Mouse (Mus musculus) heart, postnatal 0 days (tissue): ENCODE results near the gene Dmrta2. TPM values are rescaled to one million over a fixed set of nuclear protein-coding genes. Genes with fewer than 3 reads are reported as not detected.

Experiments
- ATAC-seq: fragments of 200-750 bp; cut with Nextera tagmentation; 2 replicates; pipeline ENCODE4 v1.8.0; 2017; ENCODE audit warnings: low read depth, moderate number of reproducible peaks, moderate library complexity; ENCODE audit not compliant: insufficient read depth
- DNase-seq: peaks from one replicate; pipeline ENCODE4 v3.0.0-alpha.2; 2016; ENCODE audit warnings: low spot score
- H3K27ac ChIP-seq: fragments of 300-500 bp; sonication (generic); 2 replicates; pipeline ENCODE4 v1.5.1; 2014; ENCODE audit warnings: low read depth, mild to moderate bottlenecking
- H3K27me3 ChIP-seq: fragments of 300-500 bp; sonication (generic); 2 replicates; pipeline ENCODE4 v1.6.1; 2014; ENCODE audit warnings: low read length, mixed read lengths; ENCODE audit not compliant: control insufficient read depth, insufficient read depth
- H3K36me3 ChIP-seq: fragments of 300-500 bp; sonication (generic); replicated peaks from 2 replicates; pipeline ENCODE4 v1.6.1; 2014; ENCODE audit warnings: low read length, mixed read lengths; ENCODE audit not compliant: control insufficient read depth, insufficient read depth
- H3K4me1 ChIP-seq: fragments of 300-500 bp; sonication (generic); 2 replicates; pipeline ENCODE4 v1.6.1; 2014; ENCODE audit warnings: antibody characterized with exemption; ENCODE audit not compliant: control insufficient read depth, insufficient read depth
- H3K4me2 ChIP-seq: fragments of 300-500 bp; sonication (generic); 2 replicates; pipeline ENCODE4 v1.6.1; 2014; ENCODE audit warnings: low read depth, mild to moderate bottlenecking, low read length, moderate library complexity
- H3K4me3 ChIP-seq: fragments of 300-500 bp; sonication (generic); 2 replicates; pipeline ENCODE4 v1.5.1; 2014; ENCODE audit warnings: low read depth, low read length
- H3K9ac ChIP-seq: fragments of 300-500 bp; sonication (generic); replicated peaks from 2 replicates; pipeline ENCODE4 v1.6.1; 2014; ENCODE audit warnings: low read depth, low read length, mixed read lengths
- H3K9me3 ChIP-seq: fragments of 300-500 bp; sonication (generic); replicated peaks from 2 replicates; pipeline ENCODE4 v1.6.1; 2016; ENCODE audit warnings: low read length; ENCODE audit not compliant: control insufficient read depth
- CTCF ChIP-seq: IDR thresholded peaks from 2 replicates; pipeline ENCODE4 v1.5.1; 2016; ENCODE audit warnings: antibody characterized with exemption, control low read depth, low read depth
- EP300 ChIP-seq: IDR thresholded peaks from 2 replicates; pipeline ENCODE4 v1.6.1; 2016; ENCODE audit warnings: antibody characterized with exemption, low read depth
- WGBS: fragments of 180-500 bp; shearing (Covaris S2); extraction: QIAGEN DNeasy Blood & Tissue Kit; methylation state at CpG from one replicate; pipeline ENCODE4 v1.1.7; 2014; 5-methylcytosine and 5-hydroxymethylcytosine counted together
- polyA plus RNA-seq: library from polyadenylated mRNA; unstranded; fragments of >200 nt; fragmentation: Nextera tagmentation; extraction: Ambion mirVana; gene quantifications from 2 replicates; pipeline ENCODE4 v1.2.1, GENCODE M21; 2015
- total RNA-seq: library from RNA; depleted of rRNA; stranded (reverse); fragments of >200 nt; gene quantifications from 2 replicates; pipeline ENCODE4 v1.2.3, GENCODE M21; 2014; ENCODE audit warnings: low replicate concordance

Dmrta2 gene
- total and polyA plus RNA-seq, 2 experiments from 2014 or later, result 0.04 TPM; not detected in 1

DNA sequence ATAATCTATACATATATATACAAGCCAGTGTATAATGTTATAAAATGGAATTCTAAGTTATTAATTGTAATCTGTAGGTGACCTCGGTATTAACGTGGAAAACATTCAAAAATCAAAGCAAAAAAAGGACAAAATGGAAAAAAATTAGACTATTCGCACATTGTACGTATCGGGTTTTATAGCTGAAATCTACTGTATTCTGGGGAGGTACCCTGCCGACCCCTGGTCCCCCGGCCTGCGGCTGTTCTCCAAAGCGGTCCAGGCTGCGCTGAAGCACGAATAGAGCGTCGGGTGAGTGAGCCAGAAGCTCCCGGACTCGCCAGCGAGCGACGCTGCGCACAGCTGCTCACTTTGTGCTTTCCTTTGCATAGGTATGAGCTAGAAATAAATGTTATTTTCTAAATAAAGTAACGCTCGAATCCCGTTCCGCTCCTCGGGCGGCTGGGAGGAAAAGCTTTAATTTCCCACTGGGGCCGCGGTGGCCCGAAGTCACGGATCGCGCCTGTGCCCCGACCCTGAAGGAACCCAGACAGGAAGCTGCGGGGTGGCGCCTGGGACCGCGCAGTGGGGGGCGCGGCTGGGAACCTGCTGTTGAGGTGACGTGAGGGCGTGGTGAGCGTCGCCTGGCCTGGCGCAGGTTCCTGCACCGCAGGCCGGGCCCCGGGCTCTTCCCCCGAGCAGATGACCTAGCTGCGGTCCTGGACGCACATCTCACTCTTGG, 5.6 kb downstream of the Dmrta2 start:
- Histone ChIP-seq H3K4me2 (peak overlapping the region; percentile 26), H3K27ac (no peak overlapping the region), H3K4me1 (0 out of 2 replicates have a peak, but pooled peaks cover 8% of the 10 kb centered on the region), H3K4me3 (peak overlapping the region; percentile 48), H3K36me3 (no peaks in the 10 kb centered on the region), H3K27me3 (peaks cover 97% of the 10 kb centered on the region), H3K9ac (no peak overlapping the region), H3K9me3 (no peaks in the 10 kb centered on the region)
- DNase-seq (no peak), ATAC-seq (no peak)
- WGBS, result 5% methylated on average over 49 of the region's 49 CpGs
- no peak for TF ChIP-seq EP300
- no peak for TF ChIP-seq CTCF

DNA sequence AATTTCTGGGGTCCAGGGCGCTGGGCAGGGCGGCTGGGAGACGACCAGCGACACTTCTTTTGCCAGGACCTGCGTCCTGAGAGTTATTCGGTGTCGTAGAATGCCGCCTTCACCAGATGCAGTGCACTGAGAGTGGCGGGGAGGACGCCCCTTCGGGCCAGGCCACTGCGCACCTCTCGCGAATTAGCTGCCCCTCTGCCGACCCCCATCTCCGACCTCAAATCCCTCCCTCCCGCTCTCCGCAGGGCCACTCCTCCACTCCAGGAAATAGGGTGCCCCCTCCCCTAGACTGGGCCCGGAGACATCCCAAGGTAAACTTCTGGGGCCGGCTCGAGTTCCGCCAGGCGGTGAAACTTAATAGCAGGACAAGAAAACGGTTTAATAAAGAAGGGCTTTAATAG, 6.2 kb downstream of the Dmrta2 start:
- Histone ChIP-seq H3K4me2 (peak overlapping the region; percentile 26), H3K27ac (no peak overlapping the region), H3K27me3 (peaks cover 97% of the 10 kb centered on the region), H3K36me3 (no peaks in the 10 kb centered on the region), H3K9me3 (no peaks in the 10 kb centered on the region), H3K4me3 (peak overlapping the region; percentile 48), H3K9ac (no peak overlapping the region), H3K4me1 (0 out of 2 replicates have a peak, but pooled peaks cover 7% of the 10 kb centered on the region)
- no peak for ATAC-seq
- 2% methylated on average over 24 of the region's 24 CpGs for WGBS
- DNase-seq, result no peak
- TF ChIP-seq EP300, result no peak
- TF ChIP-seq CTCF, result no peak

DNA sequence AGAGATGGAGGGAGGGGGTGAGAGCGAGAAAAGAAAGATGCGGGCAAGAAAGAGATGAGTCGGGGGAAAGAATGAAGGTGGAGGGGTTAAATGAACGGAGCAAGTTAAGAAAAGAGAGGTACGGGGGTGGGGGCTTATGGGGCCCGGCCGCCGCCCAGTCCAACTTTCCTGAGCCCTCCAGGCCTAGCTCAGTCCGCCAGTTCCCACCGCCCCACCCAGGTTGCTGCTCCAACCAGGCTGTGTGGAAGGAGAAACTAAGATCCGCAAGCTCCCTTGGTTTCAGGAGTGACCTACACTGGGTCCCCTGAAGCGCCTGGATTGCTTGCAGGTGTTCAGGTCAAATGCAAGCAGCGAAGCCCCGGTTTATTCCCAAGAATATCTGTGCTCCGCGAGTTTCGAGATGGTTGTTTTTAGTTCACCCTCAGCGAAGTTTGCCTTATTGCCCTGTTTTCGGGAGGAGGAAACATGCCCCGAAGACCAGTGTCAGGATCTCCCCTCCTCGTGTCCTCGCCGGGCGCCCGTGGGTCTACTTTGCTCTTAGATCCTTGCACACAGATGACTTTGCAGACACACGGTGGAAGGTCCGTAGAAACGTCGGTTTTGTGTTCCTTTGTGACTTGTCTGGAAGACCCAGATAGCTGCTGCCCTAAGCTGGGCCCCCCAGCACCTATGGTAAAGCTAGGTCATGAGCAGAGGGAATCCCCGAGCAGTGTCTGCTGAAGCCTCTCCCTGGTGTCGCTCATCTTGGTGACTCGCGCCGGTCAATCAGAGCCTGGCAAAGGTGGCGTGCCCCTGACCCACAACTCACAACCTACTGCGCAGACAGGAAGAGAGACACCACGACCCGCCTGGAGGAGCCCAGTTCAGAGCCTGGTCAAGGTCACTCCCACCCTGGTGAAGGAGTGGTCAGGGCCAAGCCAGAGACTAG, 6.9 kb downstream of the Dmrta2 start:
- Histone ChIP-seq H3K9me3 (no peaks in the 10 kb centered on the region; the same call in 1 of the 2 replicates), H3K4me2 (no peak overlapping the region), H3K27ac (no peak overlapping the region), H3K9ac (no peak overlapping the region), H3K4me3 (peak overlapping the region; percentile 7; the same call in 1 of the 2 replicates), H3K36me3 (no peaks in the 10 kb centered on the region), H3K4me1 (0 out of 2 replicates have a peak, but pooled peaks cover 7% of the 10 kb centered on the region), H3K27me3 (peaks cover 97% of the 10 kb centered on the region)
- TF ChIP-seq CTCF (no peak), EP300 (no peak)
- ATAC-seq (no peak), DNase-seq (no peak)
- WGBS, result 4% methylated on average over 38 of the region's 38 CpGs

DNA sequence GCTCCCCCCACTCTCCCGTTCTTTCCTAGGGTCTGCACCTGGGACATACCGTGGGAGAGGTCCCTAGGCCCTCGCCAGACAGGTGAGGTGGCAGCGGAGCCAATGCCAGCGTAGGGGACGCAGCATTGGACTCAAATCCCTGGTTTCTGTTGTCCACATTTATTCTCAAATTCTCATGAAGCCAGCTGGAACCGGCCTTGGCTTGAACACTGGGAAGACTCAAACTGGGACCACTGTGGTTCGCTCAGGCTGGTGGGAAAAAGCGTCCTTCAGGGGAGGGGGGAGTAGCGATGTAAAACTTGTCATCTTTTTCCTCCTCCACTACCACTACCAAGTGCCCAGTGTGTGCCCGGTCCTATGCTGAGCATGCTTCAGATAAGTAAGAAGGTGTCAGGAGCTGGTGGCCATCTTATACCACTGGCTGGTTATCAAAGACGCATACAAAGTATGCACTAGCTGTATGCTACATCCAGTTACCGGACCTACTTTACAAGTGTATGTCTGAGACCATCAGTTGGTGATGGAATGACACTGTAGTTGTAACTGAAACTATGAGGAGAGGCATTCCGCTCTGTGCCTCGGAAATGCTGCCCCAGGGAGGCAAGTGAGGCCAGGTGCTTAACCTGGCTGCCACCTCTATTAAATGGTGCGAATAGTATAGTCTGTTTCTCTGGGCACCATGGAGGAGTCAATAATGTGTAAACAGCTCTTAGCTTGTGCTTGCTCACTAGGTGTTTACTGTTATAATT, 7.7 kb downstream of the Dmrta2 start:
- Histone ChIP-seq H3K4me1 (0 out of 2 replicates have a peak, but pooled peaks cover 7% of the 10 kb centered on the region), H3K4me2 (no peak overlapping the region), H3K36me3 (no peaks in the 10 kb centered on the region), H3K27me3 (peaks cover 95% of the 10 kb centered on the region), H3K9me3 (no peaks in the 10 kb centered on the region; the same call in 1 of the 2 replicates), H3K4me3 (no peak overlapping the region), H3K9ac (no peak overlapping the region), H3K27ac (no peak overlapping the region)
- ATAC-seq (no peak), DNase-seq (no peak)
- 8% methylated on average over 16 of the region's 16 CpGs for WGBS
- TF ChIP-seq EP300 (no peak), CTCF (no peak)

DNA sequence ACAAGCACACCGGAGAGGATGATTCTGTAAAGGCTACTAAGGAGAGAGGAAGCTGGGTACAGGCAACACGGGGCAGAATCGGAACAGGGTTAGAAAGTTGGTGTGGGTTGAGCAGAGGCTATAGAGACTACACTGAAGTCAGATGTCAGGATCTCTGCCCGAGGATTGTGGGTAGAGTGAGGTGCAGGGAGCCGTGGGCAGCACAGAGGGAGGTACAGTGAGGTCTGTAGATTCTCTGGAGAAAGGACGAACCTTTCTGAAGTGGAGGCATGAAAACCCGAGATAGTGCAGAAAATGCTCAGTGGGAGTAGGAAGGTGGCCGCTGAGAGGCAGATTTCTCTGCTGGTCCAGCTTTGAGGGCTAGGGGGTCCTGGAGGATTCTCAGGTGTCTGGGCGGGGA, 8.4 kb downstream of the Dmrta2 start:
- ATAC-seq (no peak), DNase-seq (no peak)
- WGBS, result 8% methylated on average over 9 of the region's 9 CpGs
- no peaks in the 10 kb centered on the region for H3K36me3 ChIP-seq
- H3K4me1 ChIP-seq, result 0 out of 2 replicates have a peak, but pooled peaks cover 7% of the 10 kb centered on the region
- no peak overlapping the region for H3K4me3 ChIP-seq
- no peak for TF ChIP-seq EP300
- no peak for TF ChIP-seq CTCF
- no peaks in the 10 kb centered on the region; the same call in 1 of the 2 replicates for H3K9me3 ChIP-seq
- H3K27me3 ChIP-seq, result peaks cover 93% of the 10 kb centered on the region
- H3K9ac ChIP-seq, result no peak overlapping the region
- no peak overlapping the region for H3K4me2 ChIP-seq
- H3K27ac ChIP-seq, result no peak overlapping the region
